Mouse (Mus musculus): ENCODE measurements around the gene Itgad.

Itgad gene

GRCm38 (mm10) chr7:128245547-128245946 is 91.4 kb downstream of the Itgad start:
- no peak for DNase-seq

GRCm38 (mm10) chr7:128246496-128247391 is 92.6 kb downstream of the Itgad start, which contains the start of gene Tgfb1i1:
Tgfb1i1 (plus strand) TSS chr7:128246812.
- peak; percentile 63 for DNase-seq

GRCm38 (mm10) chr7:128247443-128247842 is 93.3 kb downstream of the Itgad start:
- peak; percentile 75 for DNase-seq

GRCm38 (mm10) chr7:128248081-128249042 is 94.2 kb downstream of the Itgad start:
- no peak for DNase-seq

GRCm38 (mm10) chr7:128249998-128250397 is 95.8 kb downstream of the Itgad start:
- DNase-seq: no peak

- DNase-seq: no peak
These were observed 97.8 kb downstream of the Itgad start for GRCm38 (mm10) chr7:128251946-128252345.

- peak; percentile 80 for DNase-seq
These were observed 98.4 kb downstream of the Itgad start for GRCm38 (mm10) chr7:128252609-128253008.

GRCm38 (mm10) chr7:128254978-128255377 is 100.8 kb downstream of the Itgad start:
- DNase-seq: no peak

- no peak for DNase-seq
These were observed 101.6 kb downstream of the Itgad start for GRCm38 (mm10) chr7:128255757-128256156.

- DNase-seq: no peak
These were observed 102.7 kb downstream of the Itgad start for GRCm38 (mm10) chr7:128256783-128257334.

GRCm38 (mm10) chr7:128265411-128265810 is 111.2 kb downstream of the Itgad start, which contains the start of gene Slc5a2:
Slc5a2 (plus strand) TSS chr7:128265657.
- no peak for DNase-seq

- no peak for DNase-seq
These were observed 111.9 kb downstream of the Itgad start for GRCm38 (mm10) chr7:128266056-128266455.

GRCm38 (mm10) chr7:128267391-128267790 is 113.2 kb downstream of the Itgad start:
- no peak for DNase-seq

- no peak for DNase-seq
These were observed 113.6 kb downstream of the Itgad start for GRCm38 (mm10) chr7:128267813-128268212.

- no peak for DNase-seq
These were observed 116.3 kb downstream of the Itgad start for GRCm38 (mm10) chr7:128270431-128270850.

- DNase-seq: no peak
These were observed 117.3 kb downstream of the Itgad start for GRCm38 (mm10) chr7:128271496-128271895.

All from right cerebral cortex, postnatal 25 days (tissue).